Mouse (Mus musculus) kidney, adult 8-10 months (tissue): ENCODE results near the gene Cyp2j9.
"Not testable (repeated sequence)": the region's sequence is repeated elsewhere in the genome, so short reads cannot be mapped to it uniquely, and the experiment has no call there.

Source experiments
- DNase-seq, 2 experiments: peaks; one replicate each; pipeline ENCODE4 v3.0.0; 2022

The Cyp2j9 gene

DNA sequence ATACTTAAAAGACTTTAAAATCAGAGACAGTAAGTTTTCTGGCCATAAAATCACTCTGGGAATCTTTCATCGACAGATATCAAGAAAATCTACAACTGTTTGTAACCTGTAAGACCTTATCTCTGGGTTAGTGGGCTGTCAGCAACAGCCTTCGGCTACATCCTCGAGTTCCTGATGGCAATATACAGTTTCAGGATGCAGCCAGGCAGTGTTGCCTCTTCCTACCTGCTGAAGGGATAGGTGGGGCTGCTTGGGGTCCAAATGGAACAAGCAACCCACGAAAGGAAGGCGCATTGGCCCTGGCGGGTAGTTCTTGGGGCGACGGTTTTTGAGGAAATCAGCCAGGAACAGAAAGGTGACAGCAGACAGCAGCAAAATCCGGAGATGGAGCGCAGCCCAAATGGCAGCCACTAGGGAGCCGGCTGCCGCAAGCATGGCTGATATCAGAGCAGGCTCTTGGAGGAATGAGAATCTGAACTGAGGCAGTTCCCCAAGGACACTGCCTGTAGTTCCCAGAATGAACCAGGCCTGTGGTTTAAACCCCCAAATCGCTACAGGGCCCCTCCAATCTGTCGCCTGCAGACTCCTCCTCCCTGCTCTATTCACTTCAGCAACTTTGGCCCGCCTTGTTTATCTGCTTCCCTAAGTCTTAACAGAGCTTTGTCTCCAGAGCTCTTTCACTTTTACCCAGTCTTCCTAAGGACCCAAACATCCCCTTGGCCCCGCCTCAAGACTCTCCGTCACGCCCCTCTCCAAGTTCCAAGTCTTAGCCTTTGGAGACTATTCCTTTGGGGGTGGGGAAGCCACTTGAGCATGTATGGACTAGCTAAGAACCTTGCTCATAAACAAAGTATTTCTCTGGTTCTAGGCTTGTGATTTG, at the start of gene Cyp2j9:
Gene Cyp2j9, minus strand, starts transcription at position 668 of the 880 bp plus-strand sequence.
- peak; percentile 44 to 48 for DNase-seq

DNA sequence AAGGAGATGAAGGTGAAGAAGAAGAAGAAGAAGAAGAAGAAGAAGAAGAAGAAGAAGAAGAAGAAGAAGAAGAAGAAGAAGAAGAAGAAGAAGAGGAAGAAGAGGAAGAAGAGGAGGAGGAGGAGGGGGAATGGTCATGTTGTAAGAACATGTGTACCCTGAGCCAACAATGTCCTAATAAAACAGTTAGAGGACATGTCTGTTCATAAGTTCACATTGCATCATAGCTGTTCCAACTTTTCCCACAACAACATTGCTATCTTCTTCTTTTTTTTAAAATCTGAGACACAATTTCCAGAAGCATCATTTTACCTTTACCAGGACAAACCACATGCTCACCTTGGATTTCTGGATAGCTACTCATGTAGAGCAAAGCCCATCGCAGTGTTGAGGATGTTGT, 44.1 kb upstream of the Cyp2j9 start:
- no peak for DNase-seq

DNA sequence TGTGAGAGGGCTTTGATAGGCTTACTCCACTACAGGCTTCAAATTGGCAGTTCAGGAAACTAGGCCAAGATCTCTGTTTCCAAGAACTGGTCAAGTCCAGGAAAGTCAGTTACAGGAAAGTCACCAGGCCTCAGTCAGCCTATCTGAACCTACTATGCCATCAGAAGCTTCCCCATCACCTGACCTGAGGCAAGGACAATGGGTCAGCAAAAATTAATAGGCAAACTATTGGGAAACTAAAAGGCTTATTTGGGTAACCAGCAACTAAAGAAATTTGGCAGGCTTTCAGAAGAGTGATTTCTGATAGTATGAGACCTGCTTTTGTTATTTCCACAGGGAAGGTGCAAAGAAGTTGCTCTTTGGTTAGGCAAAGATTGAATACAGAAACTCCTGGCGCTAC, 31.1 kb upstream of the Cyp2j9 start:
- DNase-seq, result peak in 1 of 2 experiments; percentile 12

DNA sequence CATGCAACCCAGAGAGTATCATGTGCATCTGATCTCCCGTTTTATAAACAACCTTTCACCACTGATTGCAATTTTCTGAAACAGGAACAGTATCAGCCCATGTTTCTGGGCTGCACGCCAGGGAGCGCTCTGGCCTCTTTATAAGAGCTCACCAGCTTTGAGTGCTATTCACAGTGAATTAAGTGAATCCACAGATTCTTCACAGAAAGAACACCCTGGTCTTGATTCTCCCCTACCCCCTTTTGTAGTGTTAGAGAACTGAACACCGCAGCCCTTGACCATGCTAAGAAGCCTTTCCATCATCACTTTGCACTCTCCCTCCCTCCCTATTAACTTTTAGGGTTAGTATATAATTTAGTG, 393 bp upstream of the Cyp2j9 start:
- DNase-seq, result peak in 1 of 2 experiments; percentile 32

DNA sequence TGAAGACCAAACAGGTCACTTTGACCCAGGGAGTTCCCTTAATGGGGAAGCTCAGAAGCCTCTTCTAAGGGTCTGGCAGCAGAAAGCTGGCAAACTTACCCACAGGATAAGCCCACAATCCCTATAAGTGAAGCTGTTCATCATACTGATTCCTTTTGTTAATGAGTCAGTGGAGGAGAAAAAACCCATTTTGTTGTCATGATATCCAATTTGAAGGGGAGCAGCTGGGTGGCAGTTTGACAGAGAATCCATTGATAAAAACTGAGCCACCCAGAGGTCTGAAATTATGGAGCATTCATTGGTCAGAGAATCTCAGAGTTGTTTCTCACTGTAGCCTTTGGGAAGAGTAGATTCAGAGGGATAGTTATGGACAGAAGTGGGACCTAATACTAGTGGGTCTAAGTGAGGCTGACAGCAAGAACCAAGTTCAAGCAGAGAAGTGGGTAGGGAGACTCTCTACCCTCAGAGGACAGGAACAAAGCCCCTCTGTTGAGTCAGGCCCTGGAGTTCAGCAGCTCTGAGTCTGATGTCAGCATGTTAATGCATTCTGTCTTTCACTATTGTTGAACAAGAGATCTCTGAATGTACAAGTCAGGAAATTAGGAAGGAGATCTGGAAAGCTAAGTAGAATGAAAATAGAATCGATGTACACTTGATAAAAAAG, 9.8 kb downstream of the Cyp2j9 start:
- DNase-seq, result no peak

DNA sequence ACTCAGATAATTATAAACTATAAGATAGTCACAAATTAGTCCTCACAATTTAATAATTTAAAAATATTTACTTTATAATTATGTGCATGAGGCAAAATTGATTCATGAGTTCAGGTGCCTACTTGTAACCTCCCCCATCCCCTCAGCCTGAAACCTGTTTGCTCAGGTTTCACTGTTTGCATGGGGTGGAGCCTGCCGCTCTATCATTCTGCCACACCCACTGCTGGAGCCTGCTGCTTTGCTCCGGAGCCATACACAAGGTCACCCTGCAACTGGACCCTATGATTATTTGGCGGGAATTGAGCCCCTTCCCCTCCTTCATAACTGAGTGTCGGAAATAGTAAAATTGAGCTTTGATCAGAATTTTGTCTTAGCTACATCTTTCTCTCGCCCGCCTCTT, 11.0 kb downstream of the Cyp2j9 start:
- not testable (repeated sequence) for DNase-seq

DNA sequence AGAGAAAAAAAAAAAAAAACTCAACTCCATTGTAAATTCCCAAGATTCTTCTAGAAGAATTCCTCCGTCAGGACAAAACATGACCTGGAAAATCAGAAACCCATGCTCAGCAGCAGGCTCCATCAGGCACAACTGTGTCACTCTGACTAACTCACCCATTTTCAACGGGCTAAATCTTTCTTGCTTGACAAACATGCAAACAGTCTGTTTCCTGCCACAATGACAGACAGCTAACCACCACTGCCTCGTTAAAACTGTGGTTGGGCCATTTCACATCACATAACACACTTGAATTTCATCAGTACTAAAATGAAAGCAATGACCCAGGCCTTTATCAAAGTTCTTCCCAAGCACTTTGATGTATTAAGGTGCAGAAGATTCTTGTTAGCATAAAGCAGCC, 21.9 kb downstream of the Cyp2j9 start:
- no peak for DNase-seq

DNA sequence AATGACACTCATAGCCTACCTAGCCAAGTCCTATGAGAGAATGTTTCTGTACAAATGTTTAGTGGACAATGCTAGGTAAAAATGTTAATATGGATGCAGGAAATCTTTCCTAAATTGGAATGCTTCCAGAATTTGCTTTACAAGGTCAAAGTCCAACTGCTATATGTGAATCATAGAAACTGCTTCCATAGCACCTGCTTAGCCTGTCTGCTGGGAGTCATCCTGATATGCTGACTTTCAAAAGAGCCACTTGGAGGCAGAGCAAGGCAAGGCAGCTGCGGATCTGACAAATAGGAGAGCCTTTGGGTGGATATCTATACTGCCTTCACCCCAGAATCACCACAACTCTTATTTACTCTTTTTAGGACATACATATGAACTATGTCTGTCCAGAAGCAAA, 23.4 kb downstream of the Cyp2j9 start:
- no peak for DNase-seq

DNA sequence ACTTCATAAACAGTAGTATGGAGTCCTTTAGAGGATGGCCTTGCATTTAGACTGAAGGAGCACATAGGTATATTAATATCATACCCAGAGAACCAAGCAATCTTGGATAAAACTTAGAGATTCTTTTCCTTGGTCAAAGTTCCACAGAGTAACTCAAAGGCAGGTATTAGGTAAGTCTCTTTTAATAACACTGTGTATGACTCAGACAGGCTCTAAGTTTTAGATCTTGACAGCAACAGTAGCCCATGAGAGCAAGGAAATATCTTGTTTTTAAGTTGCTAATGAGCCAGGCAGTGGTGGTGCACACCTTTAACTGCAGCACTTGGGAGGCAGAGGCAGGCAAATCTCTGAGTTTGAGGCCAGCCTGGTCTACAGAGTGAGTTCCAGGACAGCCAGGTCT, 25.6 kb downstream of the Cyp2j9 start:
- no peak for DNase-seq

DNA sequence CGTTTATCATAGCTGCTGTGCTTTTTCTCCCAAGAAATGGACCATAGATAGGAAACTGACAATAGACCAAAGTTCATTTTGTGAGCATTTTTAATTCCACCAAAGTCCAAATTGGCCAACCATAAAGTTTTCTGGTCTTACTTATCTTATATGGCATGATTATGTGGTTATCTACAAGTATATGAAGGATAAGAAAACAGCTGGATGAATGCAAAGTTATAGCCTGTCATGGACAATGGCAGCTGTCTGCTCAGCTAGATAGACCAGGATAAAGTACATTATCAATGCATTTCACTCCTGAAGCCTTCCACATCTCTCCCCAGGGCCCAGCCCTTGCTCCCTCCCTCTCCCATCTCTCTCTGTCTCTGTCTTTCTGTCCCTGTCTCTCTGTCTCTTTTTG, 30.9 kb downstream of the Cyp2j9 start:
- no peak for DNase-seq

DNA sequence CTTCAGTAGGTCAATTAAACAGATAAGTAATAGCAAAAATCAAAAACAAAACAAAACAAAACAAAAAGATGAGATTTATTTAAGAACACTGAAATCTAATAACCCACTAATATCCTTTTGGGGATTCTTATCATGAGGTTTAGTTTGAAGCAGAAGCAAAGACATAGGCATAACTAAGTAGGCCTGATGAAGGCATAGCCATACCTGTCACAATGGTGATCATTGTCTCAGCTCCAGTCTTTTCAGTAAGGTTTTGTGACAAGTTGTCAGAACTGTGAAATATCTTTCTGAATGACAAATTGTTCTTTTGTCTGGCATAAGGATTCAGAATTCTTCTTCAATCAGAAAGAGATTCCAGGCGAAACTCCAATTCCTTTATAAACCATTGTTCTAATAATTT, 31.6 kb downstream of the Cyp2j9 start:
- DNase-seq, result no peak

DNA sequence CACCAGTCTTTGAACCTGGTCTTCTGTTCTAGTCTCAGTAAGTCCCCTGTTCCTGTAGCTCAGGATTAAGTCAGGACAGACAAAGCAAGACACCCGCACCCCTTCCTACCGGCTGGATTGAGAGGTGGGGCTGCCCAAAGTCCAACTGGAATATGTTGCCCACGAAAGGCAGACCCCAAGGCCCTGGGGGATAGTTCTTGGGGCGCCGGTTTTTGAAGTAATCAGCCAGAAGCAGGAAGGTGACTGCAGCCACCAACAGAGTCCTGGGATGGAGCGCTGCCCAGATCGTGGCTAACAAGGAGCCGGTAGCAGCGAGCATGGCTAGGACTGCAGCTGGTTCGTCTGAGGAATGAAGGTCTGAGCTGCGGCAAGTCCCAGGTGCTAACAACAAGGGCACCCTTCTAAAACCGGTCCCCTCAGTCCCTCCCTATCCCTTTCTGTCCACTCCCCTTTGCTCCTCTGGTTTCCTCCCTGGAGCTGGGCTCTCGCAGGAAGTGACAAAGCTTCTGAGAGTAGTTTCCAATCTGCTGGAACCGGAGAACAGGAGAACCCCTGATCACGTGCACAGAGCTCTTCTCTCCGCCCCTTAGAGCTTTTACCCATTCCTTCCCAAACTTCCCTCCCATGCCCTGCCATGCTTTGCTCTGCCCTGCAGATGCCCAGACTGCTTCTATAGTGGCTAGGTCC, 38.1 kb downstream of the Cyp2j9 start, which contains the start of gene Cyp2j6:
Gene Cyp2j6, minus strand, starts transcription at position 529 of the 687 bp plus-strand sequence.
- DNase-seq, result peak; percentile 37 to 54

DNA sequence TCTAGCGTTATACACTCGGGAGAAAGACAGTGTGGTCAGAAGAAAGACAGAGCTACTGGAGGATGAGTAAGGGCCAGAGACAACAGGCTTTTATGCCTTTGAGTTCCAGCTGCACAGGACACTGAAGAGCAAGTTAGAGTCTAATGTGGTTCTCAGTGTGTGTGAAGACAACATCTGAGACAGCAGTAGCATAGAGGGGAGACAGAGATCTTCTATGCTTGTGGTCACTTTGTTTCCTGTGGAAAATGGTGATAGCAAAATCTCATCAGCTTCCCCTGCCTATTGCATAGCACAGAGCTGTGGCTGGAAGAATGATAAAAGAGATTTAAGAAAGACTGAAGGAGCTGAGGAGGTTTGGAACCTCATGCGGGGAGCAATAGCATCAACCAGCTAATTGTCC, 39.8 kb downstream of the Cyp2j9 start:
- DNase-seq, result no peak

DNA sequence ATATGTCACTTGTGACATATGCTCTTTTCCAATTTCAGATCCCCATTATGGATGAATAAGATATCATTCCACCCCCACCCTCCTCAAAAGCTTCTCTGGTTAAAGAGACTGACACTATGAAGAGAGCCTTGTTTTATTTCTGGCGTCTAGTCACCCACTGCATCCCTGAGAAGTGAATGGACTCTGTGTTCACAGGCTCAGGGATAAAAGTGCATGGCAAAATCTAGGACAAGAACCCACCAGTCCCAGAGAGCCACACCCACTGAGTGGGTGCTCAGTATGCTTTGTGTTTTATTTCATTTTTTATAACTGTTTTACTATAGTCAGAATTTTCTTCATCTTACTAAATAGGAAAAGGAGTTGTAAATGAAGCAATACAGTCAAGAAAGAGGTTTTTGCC, 45.4 kb downstream of the Cyp2j9 start:
- no peak for DNase-seq

DNA sequence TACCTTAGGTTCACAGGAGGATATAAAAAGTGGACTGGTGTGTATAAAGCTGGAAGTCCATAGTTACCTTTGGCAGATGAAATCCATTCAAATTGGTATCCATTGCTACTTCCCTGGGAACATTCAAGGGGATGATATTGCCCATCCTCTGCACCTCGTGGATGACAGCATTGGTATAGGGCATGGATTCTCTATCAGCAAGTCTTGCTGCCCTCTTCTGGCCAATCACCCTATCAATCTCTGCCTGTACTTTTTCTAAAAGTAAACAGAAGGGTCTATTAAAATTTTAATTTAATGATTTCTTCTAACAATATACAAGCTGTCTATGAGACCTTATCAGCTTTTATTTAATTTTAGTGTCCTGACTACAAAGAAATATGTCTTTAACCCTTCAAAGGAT, 65.6 kb downstream of the Cyp2j9 start:
- peak; percentile 29 to 30 for DNase-seq

DNA sequence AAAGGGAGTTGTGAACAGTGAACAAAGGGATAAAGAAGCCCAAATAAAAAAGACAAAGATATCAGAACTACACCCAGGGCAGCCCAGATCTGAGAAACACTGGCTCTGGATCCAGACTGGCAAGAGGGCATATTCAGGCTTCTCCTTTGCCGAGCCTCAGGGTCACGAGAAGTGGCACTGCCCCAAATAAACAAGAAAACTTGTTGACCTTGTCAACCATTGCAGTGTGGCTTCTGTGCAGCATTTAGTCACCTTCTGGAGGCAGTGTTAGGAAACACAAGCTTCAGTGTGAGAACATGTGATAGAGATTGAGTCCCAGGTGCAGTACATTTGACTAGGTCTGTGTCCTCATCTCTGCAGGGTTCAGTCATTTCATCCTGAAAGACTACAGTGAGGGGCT, 69.1 kb downstream of the Cyp2j9 start:
- DNase-seq, result peak in 1 of 2 experiments; percentile 9
